Mouse (Mus musculus) midbrain, embryonic 13.5 days (tissue): ENCODE measurements around the gene Hoxb8. TPM values are rescaled to one million over a fixed set of nuclear protein-coding genes. Genes with fewer than 3 reads are reported as not detected.

Experiments used
- ATAC-seq: fragments of 200-750 bp; cut with Nextera tagmentation; 2 replicates; pipeline ENCODE4 v1.8.0; 2017; ENCODE audit warnings: mild to moderate bottlenecking, moderate TSS enrichment, moderate library complexity
- H3K27ac ChIP-seq: fragments of 300-500 bp; sonication (generic); 2 replicates; pipeline ENCODE4 v1.5.1; 2015; ENCODE audit warnings: inconsistent platforms, mild to moderate bottlenecking, moderate library complexity
- H3K27me3 ChIP-seq: fragments of 300-500 bp; sonication (generic); 2 replicates; pipeline ENCODE4 v1.6.1; 2015; ENCODE audit warnings: mild to moderate bottlenecking, inconsistent platforms
- H3K36me3 ChIP-seq: fragments of 300-500 bp; sonication (generic); 2 replicates; pipeline ENCODE4 v1.6.1; 2015; ENCODE audit warnings: mild to moderate bottlenecking, inconsistent platforms
- H3K4me1 ChIP-seq: fragments of 300-500 bp; sonication (generic); replicated peaks from 2 replicates; pipeline ENCODE4 v1.6.1; 2015; ENCODE audit warnings: inconsistent platforms
- H3K4me2 ChIP-seq: fragments of 300-500 bp; sonication (generic); replicated peaks from 2 replicates; pipeline ENCODE4 v1.6.1; 2015; ENCODE audit warnings: moderate library complexity, mild to moderate bottlenecking, inconsistent platforms
- H3K4me3 ChIP-seq: fragments of 300-500 bp; sonication (generic); replicated peaks from 2 replicates; pipeline ENCODE4 v1.5.1; 2015; ENCODE audit warnings: mild to moderate bottlenecking, inconsistent platforms
- H3K9ac ChIP-seq: fragments of 300-500 bp; sonication (generic); replicated peaks from 2 replicates; pipeline ENCODE4 v1.6.1; 2015; ENCODE audit warnings: mild to moderate bottlenecking, inconsistent platforms
- H3K9me3 ChIP-seq: fragments of 300-500 bp; sonication (generic); 2 replicates; pipeline ENCODE4 v1.6.1; 2016; ENCODE audit warnings: mild to moderate bottlenecking, inconsistent platforms
- WGBS: fragments of 180-500 bp; shearing (Covaris S2); methylation state at CpG from one replicate; pipeline ENCODE4 v1.1.7; 2015; 5-methylcytosine and 5-hydroxymethylcytosine counted together
- polyA plus RNA-seq: library from polyadenylated mRNA; unstranded; fragments of >200 nt; fragmentation: Nextera tagmentation; extraction: Ambion mirVana; gene quantifications from 2 replicates; pipeline ENCODE4 v1.2.1, GENCODE M21; 2015

Hoxb8 gene
- polyA plus RNA-seq, result not detected in 2 replicates

DNA sequence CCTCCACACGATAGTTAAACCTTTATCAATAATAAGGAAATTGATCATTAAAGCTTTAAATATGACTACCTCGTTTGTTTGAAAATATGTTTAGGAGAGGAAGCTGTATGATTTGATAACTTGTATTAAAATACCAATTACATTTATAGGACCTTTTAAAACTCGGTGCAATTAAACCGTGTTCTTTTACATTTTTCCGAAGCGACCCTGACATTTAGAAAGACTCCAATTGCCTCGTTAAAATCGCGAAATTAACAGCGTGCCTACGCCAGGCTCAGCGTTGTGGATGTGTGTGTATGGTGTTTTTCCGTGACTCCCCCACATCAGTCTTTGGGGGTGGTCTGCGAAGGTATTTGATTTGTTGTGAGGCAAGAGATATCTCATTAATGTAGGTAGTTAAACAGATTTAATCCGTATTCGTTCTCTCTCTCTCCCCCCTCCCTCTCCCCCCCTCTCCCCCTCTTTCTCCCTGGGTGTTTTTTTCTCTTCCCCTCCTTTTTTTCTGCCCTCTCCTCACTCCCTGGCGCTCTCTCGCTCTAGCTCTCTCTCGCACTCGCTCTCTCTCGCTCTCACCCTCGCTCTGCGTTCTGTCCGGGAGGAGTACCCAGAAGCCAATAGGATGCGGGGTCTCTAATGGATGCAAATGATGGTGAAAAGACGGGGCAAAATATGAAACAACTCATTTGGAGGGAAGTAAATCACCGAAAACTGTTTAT is at the start of gene Hoxb8:
Hoxb8 (plus strand) TSS at position 51 of the 716 bp plus-strand sequence.
- Histone ChIP-seq H3K9me3 (no peaks in the 10 kb centered on the region), H3K9ac (no peak within 1 kb of the TSS), H3K27ac (no peak within 1 kb of the TSS), H3K4me3 (no peak within 1 kb of the TSS), H3K36me3 (no peaks in the 10 kb centered on the region), H3K27me3 (peaks cover 98% of the 10 kb centered on the region), H3K4me2 (no peak within 1 kb of the TSS), H3K4me1 (peaks cover 13% of the 10 kb centered on the region; the same call in 1 of the 2 replicates)
- no peak for ATAC-seq
- 1% methylated on average over 27 of the region's 27 CpGs for WGBS

DNA sequence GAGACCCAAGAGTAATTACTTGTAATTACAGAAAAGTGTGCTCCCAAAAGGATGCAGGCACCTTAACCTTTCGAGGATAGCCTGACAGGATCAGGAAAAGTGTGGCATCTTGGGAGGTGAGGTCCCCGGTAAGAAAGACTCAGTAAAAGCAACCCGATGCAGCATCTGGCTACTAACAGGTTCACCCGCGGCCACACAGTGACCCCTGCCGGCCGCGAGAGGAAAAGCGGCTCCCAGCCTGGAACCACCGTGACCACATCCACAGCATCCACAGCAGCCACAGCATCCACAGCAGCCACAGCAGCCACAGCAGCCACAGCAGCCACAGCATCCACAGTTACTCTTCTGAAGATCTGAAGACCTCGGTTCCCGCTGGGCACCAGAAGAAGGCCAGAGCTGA is 46.8 kb upstream of the Hoxb8 start:
- Histone ChIP-seq H3K9me3 (no peaks in the 10 kb centered on the region), H3K27me3 (peaks cover 52% of the 10 kb centered on the region), H3K36me3 (no peaks in the 10 kb centered on the region), H3K27ac (no peak overlapping the region), H3K4me1 (no peaks in the 10 kb centered on the region), H3K4me3 (no peak overlapping the region), H3K9ac (no peak overlapping the region), H3K4me2 (no peak overlapping the region)
- no peak for ATAC-seq
- 3% methylated on average over 12 of the region's 12 CpGs for WGBS

DNA sequence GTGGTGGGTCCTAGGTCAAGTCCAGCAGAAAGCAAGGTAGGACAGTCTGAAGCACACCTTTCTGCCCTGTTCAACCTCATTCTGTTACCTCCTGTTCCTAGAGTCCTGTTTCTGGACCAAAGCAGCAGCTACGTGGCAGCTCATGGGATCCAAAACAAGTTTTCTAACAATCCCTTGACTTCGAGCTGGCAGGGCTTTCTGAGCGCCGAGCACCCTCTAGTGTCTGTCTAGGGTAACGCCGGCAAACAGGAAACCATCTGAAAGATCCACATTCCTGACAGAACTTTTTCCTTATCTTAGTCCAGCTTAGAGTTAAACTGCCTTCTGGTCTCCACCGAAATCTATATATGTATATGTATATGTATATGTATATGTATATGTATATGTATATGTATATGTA is 41.5 kb upstream of the Hoxb8 start:
- WGBS, result 2% methylated on average over 7 of the region's 7 CpGs
- ATAC-seq, result no peak
- H3K36me3 ChIP-seq, result no peaks in the 10 kb centered on the region
- H3K27ac ChIP-seq, result no peak overlapping the region
- no peaks in the 10 kb centered on the region for H3K4me1 ChIP-seq
- H3K4me2 ChIP-seq, result no peak overlapping the region
- no peak overlapping the region for H3K4me3 ChIP-seq
- peaks cover 50% of the 10 kb centered on the region for H3K27me3 ChIP-seq
- H3K9ac ChIP-seq, result no peak overlapping the region
- no peaks in the 10 kb centered on the region for H3K9me3 ChIP-seq

DNA sequence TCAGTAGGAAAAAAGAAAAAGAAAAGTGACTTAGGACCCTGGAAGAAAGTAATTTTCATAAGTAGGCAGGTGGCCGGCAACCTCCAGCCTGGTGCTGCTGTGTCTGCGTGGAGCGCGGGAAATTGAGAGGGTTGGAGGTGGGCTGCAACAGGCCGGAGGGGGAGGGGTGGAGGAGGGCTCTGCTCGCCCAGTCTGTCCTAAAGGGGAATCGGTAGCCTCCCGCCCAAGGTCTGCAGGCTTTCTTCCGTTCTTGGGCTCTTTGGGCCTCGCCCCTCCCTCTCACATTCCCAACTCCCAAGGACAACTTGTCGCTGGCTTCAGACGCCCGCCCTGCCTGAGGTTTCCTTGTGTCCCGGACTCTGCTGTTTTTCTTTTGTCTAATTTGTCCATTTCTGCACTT is 30.8 kb upstream of the Hoxb8 start:
- Histone ChIP-seq H3K4me1 (no peaks in the 10 kb centered on the region), H3K27ac (no peak overlapping the region), H3K9ac (no peak overlapping the region), H3K36me3 (no peaks in the 10 kb centered on the region), H3K27me3 (peaks cover 99% of the 10 kb centered on the region), H3K4me3 (no peak overlapping the region), H3K9me3 (no peaks in the 10 kb centered on the region), H3K4me2 (no peak overlapping the region)
- 1% methylated on average over 14 of the region's 14 CpGs for WGBS
- no peak for ATAC-seq

DNA sequence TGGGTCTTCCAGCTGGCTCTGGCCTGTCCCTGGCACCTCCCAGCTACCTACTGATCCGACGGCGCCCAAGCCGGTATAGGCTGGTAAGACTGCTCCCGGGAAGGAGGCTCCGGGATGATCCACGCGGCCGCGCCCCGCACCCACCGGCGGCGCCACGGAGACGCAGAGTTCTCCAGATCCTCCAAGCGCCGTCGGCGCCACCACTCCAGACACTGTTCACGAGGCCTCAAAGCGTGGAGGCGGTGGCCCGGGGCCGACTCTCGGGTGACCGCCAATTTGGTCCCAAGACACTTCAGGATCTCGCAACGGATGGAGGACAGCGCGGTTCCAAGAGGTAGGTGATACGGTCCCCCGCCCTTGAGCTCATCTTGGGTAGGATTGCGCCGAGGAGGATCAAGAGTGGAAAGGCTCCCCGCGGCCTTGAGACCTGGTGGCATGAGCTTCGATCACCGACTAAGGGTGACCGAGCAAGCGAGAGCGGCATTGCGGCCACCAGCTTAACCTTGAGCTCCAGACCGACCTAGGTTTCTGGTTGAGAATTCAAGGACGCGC is 30.1 kb upstream of the Hoxb8 start:
- no peak for ATAC-seq
- 2% methylated on average over 46 of the region's 46 CpGs for WGBS
- Histone ChIP-seq H3K9me3 (no peaks in the 10 kb centered on the region), H3K9ac (no peak overlapping the region), H3K4me2 (no peak overlapping the region), H3K27ac (no peak overlapping the region), H3K27me3 (peaks cover 99% of the 10 kb centered on the region), H3K4me1 (no peaks in the 10 kb centered on the region), H3K36me3 (no peaks in the 10 kb centered on the region), H3K4me3 (no peak overlapping the region)

DNA sequence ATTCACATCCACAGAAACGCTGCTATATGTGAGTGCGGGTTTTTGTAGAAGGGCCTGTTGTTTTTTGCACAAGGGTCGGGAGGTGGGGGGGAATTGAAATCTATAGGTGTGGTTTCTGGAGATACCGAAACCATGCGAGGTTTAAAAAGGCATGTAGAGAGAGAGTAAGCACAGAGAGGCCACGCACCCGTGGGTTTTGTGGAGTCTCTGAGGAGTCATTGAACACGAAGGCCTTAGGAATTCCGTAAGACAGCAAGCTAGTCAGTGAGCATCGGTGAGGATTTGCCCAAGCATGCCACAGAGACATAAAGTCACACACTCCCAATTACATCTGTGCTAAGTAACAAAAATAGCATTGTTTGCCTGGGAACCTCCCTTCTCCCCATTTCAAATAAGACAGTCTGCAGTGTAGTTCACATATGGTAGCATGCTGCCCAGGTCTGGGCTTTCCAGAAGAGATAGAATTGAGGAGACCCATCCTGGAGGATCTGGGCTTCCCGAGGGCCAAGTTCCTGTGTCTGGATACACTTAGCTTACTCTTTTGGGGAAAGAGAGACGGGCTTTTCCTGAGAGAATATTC is 29.1 kb upstream of the Hoxb8 start:
- Histone ChIP-seq H3K27me3 (peaks cover 100% of the 10 kb centered on the region), H3K9ac (no peak overlapping the region), H3K4me2 (no peak overlapping the region), H3K27ac (no peak overlapping the region), H3K4me1 (no peaks in the 10 kb centered on the region), H3K9me3 (no peaks in the 10 kb centered on the region), H3K4me3 (no peak overlapping the region), H3K36me3 (no peaks in the 10 kb centered on the region)
- WGBS, result 3% methylated on average over 12 of the region's 12 CpGs
- no peak for ATAC-seq

DNA sequence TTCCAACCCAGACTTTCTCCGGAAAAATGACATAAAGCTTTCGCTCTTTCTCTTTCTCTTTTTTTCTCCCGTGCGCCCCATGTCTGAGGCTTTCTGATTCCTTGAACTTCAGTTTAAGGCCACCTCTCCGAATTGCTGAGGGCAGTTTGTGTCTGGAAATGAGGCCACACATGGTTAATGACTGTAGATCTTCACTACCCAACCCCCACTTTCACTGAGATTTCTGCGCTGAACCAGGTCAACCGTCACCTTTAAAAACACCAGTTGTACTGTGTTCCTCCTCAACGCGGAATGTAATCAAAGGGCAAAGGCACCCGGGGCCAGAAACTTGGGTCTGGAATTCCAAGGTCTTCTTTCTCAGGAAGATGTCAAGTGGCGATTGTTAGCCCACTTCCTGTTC is 27.5 kb upstream of the Hoxb8 start:
- Histone ChIP-seq H3K36me3 (no peaks in the 10 kb centered on the region), H3K4me2 (no peak overlapping the region), H3K27me3 (peaks cover 100% of the 10 kb centered on the region), H3K4me1 (no peaks in the 10 kb centered on the region), H3K4me3 (no peak overlapping the region), H3K9ac (no peak overlapping the region), H3K9me3 (no peaks in the 10 kb centered on the region), H3K27ac (no peak overlapping the region)
- no peak for ATAC-seq
- 2% methylated on average over 11 of the region's 11 CpGs for WGBS

DNA sequence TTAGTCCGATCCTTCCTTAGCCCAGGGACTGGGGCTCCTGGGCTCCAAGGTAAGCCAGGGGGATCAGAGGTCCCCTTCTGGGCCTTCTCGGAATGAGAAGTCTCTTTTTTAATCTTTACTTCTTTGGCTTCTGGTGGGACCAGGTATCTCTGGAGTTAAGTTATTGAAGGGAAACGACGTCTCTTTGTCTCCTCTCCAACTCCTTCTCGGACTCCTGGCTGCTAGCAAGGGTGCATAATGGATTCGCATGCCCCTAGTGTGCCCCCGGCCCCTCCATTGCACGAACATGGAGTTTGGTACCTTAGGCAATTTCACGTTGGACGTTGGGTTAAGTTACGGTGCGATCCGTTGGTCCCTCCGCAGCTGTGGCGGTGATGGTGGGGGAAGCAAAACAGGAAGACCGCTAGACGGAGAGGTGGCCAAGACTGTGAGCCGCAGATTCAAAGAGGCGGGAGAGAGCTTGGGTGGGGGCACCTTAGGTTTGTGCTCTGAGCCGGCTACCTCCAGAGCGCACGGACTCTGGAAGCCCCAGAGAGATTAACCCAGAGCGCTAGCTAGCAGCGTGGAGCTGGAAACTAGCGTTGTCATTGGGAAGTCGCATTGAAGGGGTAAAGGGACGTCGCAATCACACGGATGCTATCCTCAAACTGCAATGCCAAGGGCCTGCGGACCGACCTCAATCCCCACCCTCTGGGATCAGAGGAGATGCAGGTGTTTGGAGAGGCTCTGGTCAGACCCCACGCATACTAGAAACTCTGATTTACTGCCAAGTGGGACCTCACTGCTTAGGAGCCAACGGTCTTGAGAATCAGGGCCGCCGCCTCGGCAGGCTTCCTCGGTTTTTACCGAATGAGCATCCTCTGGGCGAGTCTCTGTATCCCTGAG is 26.4 kb upstream of the Hoxb8 start:
- Histone ChIP-seq H3K36me3 (no peaks in the 10 kb centered on the region), H3K27ac (no peak overlapping the region), H3K4me3 (no peak overlapping the region), H3K4me1 (no peaks in the 10 kb centered on the region), H3K27me3 (peaks cover 100% of the 10 kb centered on the region), H3K9me3 (no peaks in the 10 kb centered on the region), H3K4me2 (no peak overlapping the region), H3K9ac (no peak overlapping the region)
- under 1% methylated on average over 39 of the region's 39 CpGs for WGBS
- ATAC-seq, result no peak

DNA sequence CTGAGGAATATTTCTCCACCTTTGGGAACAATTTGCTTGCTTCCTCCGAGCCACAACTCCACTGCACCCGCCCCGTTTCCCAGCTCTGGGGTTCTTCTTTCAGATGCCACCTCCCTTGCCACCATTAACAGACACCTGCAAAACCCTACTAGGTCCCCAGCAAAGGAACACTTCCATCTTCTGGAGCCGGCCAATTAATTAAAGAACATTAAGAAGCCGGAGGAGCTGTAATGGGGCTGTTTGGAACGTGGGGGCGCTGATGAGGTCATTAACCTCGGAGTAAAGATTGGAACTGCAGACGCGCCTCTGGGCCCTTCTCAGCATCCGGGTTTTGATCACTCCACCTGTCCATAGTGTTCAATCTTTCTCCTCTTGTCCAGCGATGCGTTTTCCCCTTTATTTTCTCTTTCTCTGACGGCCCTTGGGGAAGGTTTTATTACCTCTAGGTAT is 25.7 kb upstream of the Hoxb8 start:
- Histone ChIP-seq H3K27ac (no peak overlapping the region), H3K4me1 (no peaks in the 10 kb centered on the region), H3K4me2 (no peak overlapping the region), H3K9me3 (no peaks in the 10 kb centered on the region), H3K4me3 (no peak overlapping the region), H3K36me3 (no peaks in the 10 kb centered on the region), H3K9ac (no peak overlapping the region), H3K27me3 (peaks cover 100% of the 10 kb centered on the region)
- no peak for ATAC-seq
- 2% methylated on average over 14 of the region's 14 CpGs for WGBS

DNA sequence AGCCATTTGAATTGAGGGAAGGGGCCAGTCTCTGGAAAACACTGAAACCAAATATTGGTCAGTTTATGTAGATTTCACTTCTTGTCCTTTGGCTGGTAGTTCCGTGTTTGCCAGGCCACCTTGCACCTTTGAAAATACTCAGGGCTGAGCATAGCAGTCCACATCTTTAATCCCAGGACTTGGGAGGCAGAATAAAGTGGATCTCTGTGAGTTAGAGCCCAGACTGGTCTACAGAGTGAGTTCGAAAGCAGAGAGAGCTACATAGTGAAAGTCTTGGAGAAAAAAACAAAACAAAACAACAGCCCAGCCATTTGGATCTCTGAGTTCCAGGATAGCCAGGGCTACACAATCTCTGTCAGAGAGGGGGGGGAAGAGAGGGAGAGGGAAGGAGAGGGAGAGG is 24.6 kb upstream of the Hoxb8 start:
- Histone ChIP-seq H3K36me3 (no peaks in the 10 kb centered on the region), H3K27ac (no peak overlapping the region), H3K4me3 (no peak overlapping the region), H3K4me1 (no peaks in the 10 kb centered on the region), H3K27me3 (peaks cover 100% of the 10 kb centered on the region), H3K9me3 (no peaks in the 10 kb centered on the region), H3K4me2 (no peak overlapping the region), H3K9ac (no peak overlapping the region)
- ATAC-seq, result no peak
- WGBS, result 25% methylated on average over 2 of the region's 2 CpGs

DNA sequence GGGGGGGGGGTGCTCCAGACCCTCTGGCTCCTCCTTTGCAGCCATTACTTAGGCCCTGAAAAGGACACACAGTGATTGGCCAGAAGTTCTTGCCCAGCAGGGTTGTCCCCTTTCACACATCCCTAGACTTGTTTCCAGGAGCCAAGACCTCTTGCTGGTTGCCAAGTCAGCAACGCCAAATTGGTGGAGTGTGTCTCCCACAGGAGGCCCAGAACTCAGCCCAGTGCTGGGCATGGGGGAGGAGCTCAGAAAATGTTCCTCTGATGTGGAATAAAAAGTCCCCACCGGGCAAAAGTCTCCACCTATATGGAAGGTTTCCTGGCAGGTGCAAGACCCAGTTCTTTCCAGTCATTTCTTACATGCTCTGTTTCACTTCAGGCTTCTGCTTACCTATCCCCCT is 22.7 kb upstream of the Hoxb8 start:
- no peak overlapping the region for H3K9ac ChIP-seq
- no peak for ATAC-seq
- H3K4me1 ChIP-seq, result no peaks in the 10 kb centered on the region
- H3K27ac ChIP-seq, result no peak overlapping the region
- H3K4me3 ChIP-seq, result no peak overlapping the region
- no peak overlapping the region for H3K4me2 ChIP-seq
- H3K9me3 ChIP-seq, result no peaks in the 10 kb centered on the region
- peaks cover 100% of the 10 kb centered on the region for H3K27me3 ChIP-seq
- WGBS, result 7% methylated on average over 2 of the region's 2 CpGs
- H3K36me3 ChIP-seq, result no peaks in the 10 kb centered on the region

DNA sequence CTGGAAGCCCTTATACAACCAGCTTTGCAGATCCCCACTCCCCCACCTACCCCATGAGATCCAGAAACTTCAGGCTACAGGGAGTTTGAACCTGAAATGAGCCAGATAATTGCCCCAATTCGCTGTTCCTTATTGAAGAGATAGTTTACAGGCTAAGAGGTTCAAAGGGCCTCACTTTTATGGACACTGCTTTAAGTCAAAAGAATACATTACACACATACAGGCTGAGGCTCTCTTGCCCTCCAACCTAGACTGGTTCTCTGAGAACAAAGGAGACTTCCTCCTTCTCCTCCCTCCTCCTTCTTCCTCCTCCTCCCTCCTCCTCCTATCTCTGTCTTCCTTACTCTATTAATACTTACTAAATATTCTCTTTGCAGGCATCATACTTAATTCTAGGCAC is 22.2 kb upstream of the Hoxb8 start:
- Histone ChIP-seq H3K27me3 (peaks cover 100% of the 10 kb centered on the region), H3K9ac (no peak overlapping the region), H3K4me2 (no peak overlapping the region), H3K27ac (no peak overlapping the region), H3K9me3 (no peaks in the 10 kb centered on the region), H3K4me3 (no peak overlapping the region), H3K36me3 (no peaks in the 10 kb centered on the region), H3K4me1 (no peaks in the 10 kb centered on the region)
- 0% methylated on average over 1 of the region's 1 CpGs for WGBS
- ATAC-seq, result no peak
